Mouse (Mus musculus): ENCODE measurements around the gene Fam234b. TPM values are rescaled to one million over a fixed set of nuclear protein-coding genes. Genes with fewer than 3 reads are reported as not detected.

Fam234b gene
- total and polyA plus RNA-seq, 2 experiments from 2014 or later, result 90.5 to 114 TPM

- DNase-seq (ENCODE audit: low spot score), result peak; percentile 79
- TF ChIP-seq CTCF (IDR thresholded peaks at IDR 0.05), result no peak
- ATAC-seq (ENCODE audit: low FRiP score), result peak; percentile 86
- Histone ChIP-seq H3K27ac (ENCODE audit: low read depth, low read length) (0 out of 2 replicates have a peak overlapping the region, but pooled peaks have one; percentile 18), H3K9me3 (ENCODE audit: low read length) (no peaks in the 10 kb centered on the region; the same call in 1 of the 2 replicates), H3K36me3 (ENCODE audit: insufficient read depth, low read length) (no peaks in the 10 kb centered on the region), H3K4me1 (ENCODE audit: insufficient read depth, low read length) (peaks cover 7% of the 10 kb centered on the region; the same call in 1 of the 2 replicates), H3K9ac (replicated peaks; ENCODE audit: low read length, poor library complexity, severe bottlenecking) (0 out of 2 replicates have a peak overlapping the region, but pooled peaks have one; percentile 33), H3K27me3 (ENCODE audit: insufficient read depth, low read length) (no peaks in the 10 kb centered on the region), H3K4me3 (ENCODE audit: low read depth, low read length) (no peak overlapping the region), H3K4me2 (ENCODE audit: low read depth, low read length, poor library complexity, severe bottlenecking) (peak overlapping the region; percentile 44)
- 5% methylated on average over 16 of the region's 16 CpGs for WGBS
Measured at GRCm38 (mm10) chr6:135252728-135253077, 54.9 kb downstream of the Fam234b start.

GRCm38 (mm10) chr6:135254153-135254552 lies 56.4 kb downstream of the Fam234b start, which contains the start of gene Gsg1:
Gene Gsg1 (minus strand): TSS chr6:135254351.
- no peak within 1 kb of the TSS for H3K4me2 ChIP-seq (ENCODE audit: low read depth, low read length, poor library complexity, severe bottlenecking)
- H3K9me3 ChIP-seq (ENCODE audit: low read length), result no peaks in the 10 kb centered on the region; the same call in 1 of the 2 replicates
- no peak within 1 kb of the TSS for H3K27ac ChIP-seq (ENCODE audit: low read depth, low read length)
- no peak for DNase-seq (ENCODE audit: low spot score)
- no peak within 1 kb of the TSS for H3K9ac ChIP-seq (replicated peaks; ENCODE audit: low read length, poor library complexity, severe bottlenecking)
- ATAC-seq (ENCODE audit: low FRiP score), result no peak
- H3K36me3 ChIP-seq (ENCODE audit: insufficient read depth, low read length), result no peaks in the 10 kb centered on the region
- 0 out of 2 replicates have a peak, but pooled peaks have one; percentile 14 for TF ChIP-seq CTCF (IDR thresholded peaks at IDR 0.05)
- no peaks in the 10 kb centered on the region for H3K27me3 ChIP-seq (ENCODE audit: insufficient read depth, low read length)
- WGBS, result 79% methylated on average over 7 of the region's 7 CpGs
- H3K4me3 ChIP-seq (ENCODE audit: low read depth, low read length), result no peak within 1 kb of the TSS
- H3K4me1 ChIP-seq (ENCODE audit: insufficient read depth, low read length), result peaks cover 7% of the 10 kb centered on the region; the same call in 1 of the 2 replicates

GRCm38 (mm10) chr6:135260435-135260834 lies 62.7 kb downstream of the Fam234b start:
- 95% methylated on average over 6 of the region's 6 CpGs for WGBS

GRCm38 (mm10) chr6:135261124-135261523 lies 63.3 kb downstream of the Fam234b start:
- 88% methylated on average over 9 of the region's 9 CpGs for WGBS
- DNase-seq (ENCODE audit: low spot score) (no peak), ATAC-seq (ENCODE audit: low FRiP score) (no peak)
- Histone ChIP-seq H3K27ac (ENCODE audit: low read depth, low read length) (no peak overlapping the region), H3K9me3 (ENCODE audit: low read length) (no peaks in the 10 kb centered on the region), H3K36me3 (ENCODE audit: insufficient read depth, low read length) (no peaks in the 10 kb centered on the region), H3K27me3 (ENCODE audit: insufficient read depth, low read length) (no peaks in the 10 kb centered on the region), H3K4me2 (ENCODE audit: low read depth, low read length, poor library complexity, severe bottlenecking) (no peak overlapping the region), H3K4me3 (ENCODE audit: low read depth, low read length) (no peak overlapping the region), H3K9ac (replicated peaks; ENCODE audit: low read length, poor library complexity, severe bottlenecking) (no peak overlapping the region), H3K4me1 (ENCODE audit: insufficient read depth, low read length) (no peaks in the 10 kb centered on the region)
- no peak for TF ChIP-seq CTCF (IDR thresholded peaks at IDR 0.05)

More at GRCm38 (mm10) chr6:135260435-135260834, 62.7 kb downstream of the Fam234b start:
- Histone ChIP-seq H3K4me1 (ENCODE audit: insufficient read depth, low read length) (no peaks in the 10 kb centered on the region), H3K36me3 (ENCODE audit: insufficient read depth, low read length) (no peaks in the 10 kb centered on the region), H3K27me3 (ENCODE audit: insufficient read depth, low read length) (no peaks in the 10 kb centered on the region), H3K27ac (ENCODE audit: low read depth, low read length) (no peak overlapping the region), H3K4me2 (ENCODE audit: low read depth, low read length, poor library complexity, severe bottlenecking) (no peak overlapping the region), H3K9me3 (ENCODE audit: low read length) (no peaks in the 10 kb centered on the region; the same call in 1 of the 2 replicates), H3K9ac (replicated peaks; ENCODE audit: low read length, poor library complexity, severe bottlenecking) (no peak overlapping the region), H3K4me3 (ENCODE audit: low read depth, low read length) (no peak overlapping the region)
- DNase-seq (ENCODE audit: low spot score), result no peak
- peak; percentile 18; the same call in 1 of the 2 replicates for TF ChIP-seq CTCF (IDR thresholded peaks at IDR 0.05)
- no peak for ATAC-seq (ENCODE audit: low FRiP score)

GRCm38 (mm10) chr6:135262565-135262964 lies 64.8 kb downstream of the Fam234b start:
- Histone ChIP-seq H3K4me2 (ENCODE audit: low read depth, low read length, poor library complexity, severe bottlenecking) (no peak overlapping the region), H3K27me3 (ENCODE audit: insufficient read depth, low read length) (no peaks in the 10 kb centered on the region), H3K36me3 (ENCODE audit: insufficient read depth, low read length) (no peaks in the 10 kb centered on the region), H3K9me3 (ENCODE audit: low read length) (no peaks in the 10 kb centered on the region), H3K27ac (ENCODE audit: low read depth, low read length) (no peak overlapping the region), H3K4me1 (ENCODE audit: insufficient read depth, low read length) (no peaks in the 10 kb centered on the region), H3K4me3 (ENCODE audit: low read depth, low read length) (no peak overlapping the region), H3K9ac (replicated peaks; ENCODE audit: low read length, poor library complexity, severe bottlenecking) (no peak overlapping the region)
- TF ChIP-seq CTCF (IDR thresholded peaks at IDR 0.05), result no peak
- WGBS, result 87% methylated on average over 2 of the region's 2 CpGs
- ATAC-seq (ENCODE audit: low FRiP score), result no peak
- DNase-seq (ENCODE audit: low spot score), result no peak

- H3K9ac ChIP-seq (replicated peaks; ENCODE audit: low read length, poor library complexity, severe bottlenecking), result no peak overlapping the region
- peak; percentile 27; the same call in 1 of the 2 replicates for TF ChIP-seq CTCF (IDR thresholded peaks at IDR 0.05)
- no peak for ATAC-seq (ENCODE audit: low FRiP score)
- no peaks in the 10 kb centered on the region for H3K9me3 ChIP-seq (ENCODE audit: low read length)
- H3K4me2 ChIP-seq (ENCODE audit: low read depth, low read length, poor library complexity, severe bottlenecking), result no peak overlapping the region
- H3K4me1 ChIP-seq (ENCODE audit: insufficient read depth, low read length), result no peaks in the 10 kb centered on the region
- no peak overlapping the region for H3K27ac ChIP-seq (ENCODE audit: low read depth, low read length)
- WGBS, result 99% methylated on average over 6 of the region's 6 CpGs
- H3K27me3 ChIP-seq (ENCODE audit: insufficient read depth, low read length), result no peaks in the 10 kb centered on the region
- no peak overlapping the region for H3K4me3 ChIP-seq (ENCODE audit: low read depth, low read length)
- H3K36me3 ChIP-seq (ENCODE audit: insufficient read depth, low read length), result no peaks in the 10 kb centered on the region
- no peak for DNase-seq (ENCODE audit: low spot score)
Measured at GRCm38 (mm10) chr6:135264136-135264535, 66.4 kb downstream of the Fam234b start.
